ENCODE assay signal across 10 mouse cellular contexts in genomic region chr11:98707401-98708281, GRCm38 (mm10). TPM values are rescaled to one million over a fixed set of nuclear protein-coding genes. Genes with fewer than 3 reads are reported as not detected.
A peak's percentile ranks its signal among the peaks of the same experiment; 100 is the strongest.
DNase-seq lines count a peak whose midpoint lies in the region; ATAC-seq and TF ChIP-seq lines count a peak whose summit lies in the region.
"Had no signal": no experiment of that assay in that cellular context is flagged by ENCODE, and none has a peak within 500 bp of the region (broad histone marks: within the 10 kb centered on the region; RNA-seq: fewer than 3 reads in every experiment).

No protein-coding gene starts in this region.

- no peak for TF ChIP-seq CTCF in midbrain, postnatal 0 days (IDR thresholded peaks at IDR 0.05)
- no peak for TF ChIP-seq CTCF in small intestine, adult 2 months (IDR thresholded peaks at IDR 0.05; ENCODE audit: extremely low read depth, insufficient read length, insufficient replicate concordance, low read depth, low read length)

- DNase-seq in midbrain, postnatal 0 days (ENCODE audit: low spot score), result peak; percentile 38
- DNase-seq in kidney, postnatal 36 days, result peak; percentile 76 to 77
- DNase-seq in layer of hippocampus, postnatal 14 days (ENCODE audit: low spot score in 2 of 2), result no peak
- no peak for DNase-seq in midbrain, embryonic 10.5 days (ENCODE audit: low spot score)
- DNase-seq in adrenal gland, postnatal 4 days (ENCODE audit: low spot score in 2 of 2), result no peak

- no peak overlapping the region for H3K27ac ChIP-seq in midbrain, postnatal 0 days (ENCODE audit: low read depth, low read length)
- H3K27ac ChIP-seq in midbrain, embryonic 15.5 days, result no peak overlapping the region
- H3K27ac ChIP-seq in heart, embryonic 16.5 days (ENCODE audit: low read length), result peak overlapping the region; percentile 82
- peak overlapping the region; percentile 70 for H3K27ac ChIP-seq in small intestine, adult 2 months (ENCODE audit: insufficient read depth, low read depth, low read length)
- no peak overlapping the region for H3K27ac ChIP-seq in midbrain, embryonic 10.5 days (replicated peaks)

- TF ChIP-seq POLR2A in small intestine, adult 2 months (IDR thresholded peaks at IDR 0.05; ENCODE audit: low read depth, low read length), result no peak

- H3K9me3 ChIP-seq in midbrain, postnatal 0 days (ENCODE audit: low read length), result no peaks in the 10 kb centered on the region
- no peaks in the 10 kb centered on the region for H3K9me3 ChIP-seq in midbrain, embryonic 15.5 days
- H3K9me3 ChIP-seq in heart, embryonic 16.5 days (replicated peaks; ENCODE audit: control insufficient read depth, low read length), result no peaks in the 10 kb centered on the region
- no peaks in the 10 kb centered on the region for H3K9me3 ChIP-seq in midbrain, embryonic 10.5 days (replicated peaks)

- peaks cover 69% of the 10 kb centered on the region for H3K36me3 ChIP-seq in midbrain, postnatal 0 days (ENCODE audit: insufficient read depth, low read length)
- peaks cover 44% of the 10 kb centered on the region for H3K36me3 ChIP-seq in midbrain, embryonic 15.5 days (replicated peaks)
- H3K36me3 ChIP-seq in heart, embryonic 16.5 days (ENCODE audit: control insufficient read depth, insufficient read depth), result peaks cover 25% of the 10 kb centered on the region
- H3K36me3 ChIP-seq in small intestine, adult 2 months (ENCODE audit: control insufficient read depth, insufficient read depth, low read length), result peaks cover 29% of the 10 kb centered on the region
- H3K36me3 ChIP-seq in midbrain, embryonic 10.5 days, result peaks cover 84% of the 10 kb centered on the region

- no peak overlapping the region for H3K9ac ChIP-seq in midbrain, postnatal 0 days (replicated peaks; ENCODE audit: low read length, poor library complexity, severe bottlenecking)
- no peak overlapping the region for H3K9ac ChIP-seq in midbrain, embryonic 15.5 days
- H3K9ac ChIP-seq in heart, embryonic 16.5 days (ENCODE audit: low read length), result no peak overlapping the region

- H3K27me3 ChIP-seq in midbrain, postnatal 0 days (ENCODE audit: insufficient read depth, low read length), result no peaks in the 10 kb centered on the region
- no peaks in the 10 kb centered on the region for H3K27me3 ChIP-seq in midbrain, embryonic 15.5 days (replicated peaks)
- no peaks in the 10 kb centered on the region for H3K27me3 ChIP-seq in heart, embryonic 16.5 days (ENCODE audit: control insufficient read depth, insufficient read depth, low read length)
- H3K27me3 ChIP-seq in small intestine, adult 2 months (ENCODE audit: control insufficient read depth, insufficient read depth, low read length), result no peaks in the 10 kb centered on the region
- H3K27me3 ChIP-seq in midbrain, embryonic 10.5 days (ENCODE audit: low read depth, poor library complexity, severe bottlenecking), result no peaks in the 10 kb centered on the region

- no peaks in the 10 kb centered on the region for H3K4me1 ChIP-seq in midbrain, postnatal 0 days (ENCODE audit: insufficient read depth, low read length)
- no peaks in the 10 kb centered on the region for H3K4me1 ChIP-seq in midbrain, embryonic 15.5 days
- peaks cover 37% of the 10 kb centered on the region for H3K4me1 ChIP-seq in heart, embryonic 16.5 days (ENCODE audit: control insufficient read depth, insufficient read depth, low read length)
- H3K4me1 ChIP-seq in small intestine, adult 2 months (ENCODE audit: control insufficient read depth, insufficient read depth, insufficient read length, low read length), result peaks cover 22% of the 10 kb centered on the region
- no peaks in the 10 kb centered on the region for H3K4me1 ChIP-seq in midbrain, embryonic 10.5 days

- H3K4me3 ChIP-seq in midbrain, postnatal 0 days (ENCODE audit: low read depth, low read length), result no peak overlapping the region
- no peak overlapping the region for H3K4me3 ChIP-seq in midbrain, embryonic 15.5 days
- H3K4me3 ChIP-seq in heart, embryonic 16.5 days (ENCODE audit: low read length), result no peak overlapping the region
- H3K4me3 ChIP-seq in small intestine, adult 2 months (ENCODE audit: low read depth, low read length), result no peak overlapping the region
- no peak overlapping the region for H3K4me3 ChIP-seq in midbrain, embryonic 10.5 days

- 81% methylated on average over 22 of the region's 22 CpGs for WGBS in midbrain, postnatal 0 days
- 88% methylated on average over 22 of the region's 22 CpGs for whole genome bisulfite sequencing in midbrain, embryonic 15.5 days
- WGBS in heart, embryonic 16.5 days, result 70% methylated on average over 22 of the region's 22 CpGs
- WGBS in small intestine, adult 2 months, result 71% methylated on average over 22 of the region's 22 CpGs
- 93% methylated on average over 22 of the region's 22 CpGs for WGBS in midbrain, embryonic 10.5 days

- ATAC-seq in midbrain, postnatal 0 days (ENCODE audit: low FRiP score), result no peak
- no peak for ATAC-seq in midbrain, embryonic 15.5 days (replicated peaks)
- ATAC-seq in heart, embryonic 16.5 days (replicated peaks; ENCODE audit: extremely low read depth, insufficient read depth, low FRiP score), result peak; percentile 50; the same call in 1 of the 2 replicates
- ATAC-seq: midbrain, embryonic 16.5 days had no signal

- H3K4me2 ChIP-seq in midbrain, postnatal 0 days (ENCODE audit: low read depth, low read length, poor library complexity, severe bottlenecking), result no peak overlapping the region
- H3K4me2 ChIP-seq in midbrain, embryonic 15.5 days, result no peak overlapping the region
- peak overlapping the region; percentile 3; the same call in 1 of the 2 replicates for H3K4me2 ChIP-seq in heart, embryonic 16.5 days (ENCODE audit: low read depth, low read length)

RNA-seq across cellular contexts. Expression of gene Csf3, which starts 6.6 kb away (rescaled TPM):
- total RNA-seq in midbrain, postnatal 0 days (2014; rRNA removed), result not detected in 2 replicates
- polyA plus RNA-seq in midbrain, postnatal 0 days (2015; fragmentation: Nextera tagmentation; extraction: Ambion mirVana), result not detected in 2 replicates
- not detected in 2 replicates for polyA plus RNA-seq in midbrain, embryonic 15.5 days (2015; fragmentation: Nextera tagmentation; extraction: Ambion mirVana)
- polyA plus RNA-seq in heart, embryonic 16.5 days (2015; fragmentation: Nextera tagmentation; extraction: Ambion mirVana), result not detected in 2 replicates
- 0.10 TPM in 1 of 2 replicates, not detected in the other for polyA plus RNA-seq in small intestine, adult 2 months (2012; rRNA removed)
- not detected for total RNA-seq in layer of hippocampus, postnatal 14 days (2021)
- polyA plus RNA-seq in midbrain, embryonic 10.5 days (2016; fragmentation: Nextera tagmentation; extraction: Ambion mirVana), result not detected in 2 replicates
- total RNA-seq in adrenal gland, postnatal 4 days (2021), result not detected
- total RNA-seq: hematopoietic stem cell, adult 5-6 weeks had no signal
- polyA plus RNA-seq: midbrain, embryonic 16.5 days had no signal

RNA-seq across cellular contexts. Expression of gene Med24, which starts 21.6 kb away (rescaled TPM):
- 66.6 and 81.2 TPM in 2 replicates for total RNA-seq in midbrain, postnatal 0 days (2014; rRNA removed)
- polyA plus RNA-seq in midbrain, postnatal 0 days (2015; fragmentation: Nextera tagmentation; extraction: Ambion mirVana), result 52.2 and 59.8 TPM in 2 replicates
- polyA plus RNA-seq in midbrain, embryonic 15.5 days (2015; fragmentation: Nextera tagmentation; extraction: Ambion mirVana), result 82.9 and 84.8 TPM in 2 replicates
- polyA plus RNA-seq in heart, embryonic 16.5 days (2015; fragmentation: Nextera tagmentation; extraction: Ambion mirVana), result 36.8 and 40.3 TPM in 2 replicates
- 23.8 and 49.5 TPM in 2 replicates for polyA plus RNA-seq in small intestine, adult 2 months (2012; rRNA removed)
- 100 to 1,000 TPM; 109 to 110 TPM for total RNA-seq in layer of hippocampus, postnatal 14 days (2021)
- 74.1 and 82.2 TPM in 2 replicates for polyA plus RNA-seq in midbrain, embryonic 10.5 days (2016; fragmentation: Nextera tagmentation; extraction: Ambion mirVana)
- total RNA-seq in adrenal gland, postnatal 4 days (2021), result 10 to 100 TPM; 75.7 to 84.8 TPM

RNA-seq across cellular contexts. Expression of gene Psmd3, which starts 25.3 kb away (rescaled TPM):
- 114 and 129 TPM in 2 replicates for total RNA-seq in midbrain, postnatal 0 days (2014; rRNA removed)
- 182 and 183 TPM in 2 replicates for polyA plus RNA-seq in midbrain, postnatal 0 days (2015; fragmentation: Nextera tagmentation; extraction: Ambion mirVana)
- polyA plus RNA-seq in midbrain, embryonic 15.5 days (2015; fragmentation: Nextera tagmentation; extraction: Ambion mirVana), result 198 TPM in 2 replicates
- polyA plus RNA-seq in heart, embryonic 16.5 days (2015; fragmentation: Nextera tagmentation; extraction: Ambion mirVana), result 166 and 169 TPM in 2 replicates
- 86.4 and 139 TPM in 2 replicates for polyA plus RNA-seq in small intestine, adult 2 months (2012; rRNA removed)
- 100 to 1,000 TPM; 122 to 126 TPM for total RNA-seq in layer of hippocampus, postnatal 14 days (2021)
- polyA plus RNA-seq in midbrain, embryonic 10.5 days (2016; fragmentation: Nextera tagmentation; extraction: Ambion mirVana), result 246 and 258 TPM in 2 replicates
- total RNA-seq in adrenal gland, postnatal 4 days (2021), result 100 to 1,000 TPM; 137 to 147 TPM

RNA-seq across cellular contexts. Expression of gene Thra, which starts 32.8 kb away (rescaled TPM):
- 774 and 843 TPM in 2 replicates for total RNA-seq in midbrain, postnatal 0 days (2014; rRNA removed)
- 165 and 182 TPM in 2 replicates for polyA plus RNA-seq in midbrain, postnatal 0 days (2015; fragmentation: Nextera tagmentation; extraction: Ambion mirVana)
- polyA plus RNA-seq in midbrain, embryonic 15.5 days (2015; fragmentation: Nextera tagmentation; extraction: Ambion mirVana), result 151 and 158 TPM in 2 replicates
- 37.5 and 40.2 TPM in 2 replicates for polyA plus RNA-seq in heart, embryonic 16.5 days (2015; fragmentation: Nextera tagmentation; extraction: Ambion mirVana)
- polyA plus RNA-seq in small intestine, adult 2 months (2012; rRNA removed), result 46.5 and 128 TPM in 2 replicates
- total RNA-seq in layer of hippocampus, postnatal 14 days (2021), result 1,000 to 10,000 TPM; 1,264 to 1,291 TPM
- 9.5 and 15.6 TPM in 2 replicates for polyA plus RNA-seq in midbrain, embryonic 10.5 days (2016; fragmentation: Nextera tagmentation; extraction: Ambion mirVana)
- 100 to 1,000 TPM; 181 to 195 TPM for total RNA-seq in adrenal gland, postnatal 4 days (2021)

RNA-seq across cellular contexts. Expression of gene Gsdma, which starts 43.5 kb away (rescaled TPM):
- 0.05 TPM in 1 of 2 replicates, not detected in the other for total RNA-seq in midbrain, postnatal 0 days (2014; rRNA removed)
- polyA plus RNA-seq in midbrain, postnatal 0 days (2015; fragmentation: Nextera tagmentation; extraction: Ambion mirVana), result 0.11 TPM in 1 of 2 replicates, not detected in the other
- not detected in 2 replicates for polyA plus RNA-seq in midbrain, embryonic 15.5 days (2015; fragmentation: Nextera tagmentation; extraction: Ambion mirVana)
- not detected in 2 replicates for polyA plus RNA-seq in heart, embryonic 16.5 days (2015; fragmentation: Nextera tagmentation; extraction: Ambion mirVana)
- 0.25 and 0.41 TPM in 2 replicates for polyA plus RNA-seq in small intestine, adult 2 months (2012; rRNA removed)
- total RNA-seq in layer of hippocampus, postnatal 14 days (2021), result not detected
- polyA plus RNA-seq in midbrain, embryonic 10.5 days (2016; fragmentation: Nextera tagmentation; extraction: Ambion mirVana), result not detected in 2 replicates
- not detected for total RNA-seq in adrenal gland, postnatal 4 days (2021)
- total RNA-seq: hematopoietic stem cell, adult 5-6 weeks had no signal
- polyA plus RNA-seq: midbrain, embryonic 16.5 days had no signal

Comparison
In these comparisons a context has a peak if more than half of its experiments do, and no peak if none do; other contexts are left out.
1. DNase-seq: peak in midbrain, postnatal 0 days (single experiment) and kidney, postnatal 36 days (2 of 2); none in layer of hippocampus, postnatal 14 days (0 of 2), midbrain, embryonic 10.5 days (single experiment) and adrenal gland, postnatal 4 days (0 of 2).
2. H3K27ac ChIP-seq: peak in heart, embryonic 16.5 days (single experiment) and small intestine, adult 2 months (single experiment); none in midbrain, postnatal 0 days (single experiment), midbrain, embryonic 15.5 days (single experiment) and midbrain, embryonic 10.5 days (single experiment).